Mouse (Mus musculus) bone marrow, adult 2 months (tissue): Measurements from ENCODE around the gene Cd9.
A peak's percentile ranks its signal among the peaks of the same experiment; 100 is the strongest.

Experiments
- CTCF ChIP-seq: fragments of 200-500 bp; IDR thresholded peaks from 2 replicates; pipeline ENCODE4 v1.5.1; 2011; ENCODE audit warnings: low read length, control low read depth; ENCODE audit not compliant: control insufficient read depth, insufficient read depth
- POLR2A ChIP-seq: fragments of 200-500 bp; IDR thresholded peaks from 2 replicates; pipeline ENCODE4 v1.6.1; 2011; ENCODE audit warnings: low read depth, mild to moderate bottlenecking, control low read depth, low read length, borderline replicate concordance; ENCODE audit not compliant: control insufficient read depth

DNA sequence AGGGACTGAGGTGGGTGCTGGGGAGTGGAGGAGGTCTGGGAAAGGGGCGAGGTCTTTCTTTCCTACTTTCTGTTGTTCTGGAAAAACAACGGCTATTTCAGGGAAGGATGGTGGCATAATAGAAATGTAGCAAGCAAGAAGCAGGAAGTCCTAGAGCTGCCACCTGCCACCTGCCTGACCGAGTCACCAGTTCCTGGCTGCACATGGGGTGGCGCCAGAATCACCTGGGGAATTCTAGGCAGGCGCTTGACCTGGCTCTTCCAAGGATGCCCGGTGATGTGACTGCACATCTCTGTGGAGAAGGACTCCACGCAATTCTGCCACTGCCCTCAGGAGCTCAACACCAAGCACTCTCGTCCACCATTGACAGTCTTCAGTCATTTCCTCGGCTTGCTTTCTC, 15.2 kb downstream of the Cd9 start:
- TF ChIP-seq CTCF (peak; percentile 10; the same call in 1 of the 2 replicates), POLR2A (no peak)
